Mouse (Mus musculus) bone marrow, adult 2 months (tissue): Measurements from ENCODE around the gene Hba-a2.

Experiments used
- CTCF ChIP-seq: fragments of 200-500 bp; IDR thresholded peaks from 2 replicates; pipeline ENCODE4 v1.5.1; 2011; ENCODE audit warnings: low read length, control low read depth; ENCODE audit not compliant: control insufficient read depth, insufficient read depth
- POLR2A ChIP-seq: fragments of 200-500 bp; IDR thresholded peaks from 2 replicates; pipeline ENCODE4 v1.6.1; 2011; ENCODE audit warnings: low read depth, mild to moderate bottlenecking, control low read depth, low read length, borderline replicate concordance; ENCODE audit not compliant: control insufficient read depth

GRCm38 (mm10) chr11:32285031-32285775, 11.1 kb upstream of the Hba-a2 start:
- TF ChIP-seq CTCF (no peak), POLR2A (peak; percentile 49; the same call in 1 of the 2 replicates)
